ENCODE assay signal across 20 mouse cellular contexts in genomic region chr6:145067679-145068078, GRCm38 (mm10). TPM values are rescaled to one million over a fixed set of nuclear protein-coding genes. Genes with fewer than 3 reads are reported as not detected.
"Had no signal": no experiment of that assay in that cellular context is flagged by ENCODE, and none has a peak within 500 bp of the region (broad histone marks: within the 10 kb centered on the region; RNA-seq: fewer than 3 reads in every experiment).

No protein-coding gene starts in this region.

- H3K36me3 ChIP-seq: liver, embryonic 13.5 days; midbrain, embryonic 12.5 days; midbrain, embryonic 15.5 days; neural tube, embryonic 12.5 days; neural tube, embryonic 15.5 days; stomach, embryonic 15.5 days had no signal

- H3K9ac ChIP-seq: liver, embryonic 13.5 days; lung, embryonic 14.5 days; midbrain, embryonic 12.5 days; midbrain, embryonic 15.5 days; neural tube, embryonic 12.5 days; neural tube, embryonic 15.5 days; stomach, embryonic 15.5 days had no signal

- H3K27ac ChIP-seq: kidney, postnatal 0 days; left cerebral cortex, adult 2 months; liver, embryonic 13.5 days; macrophage; midbrain, embryonic 12.5 days; midbrain, embryonic 15.5 days; neural tube, embryonic 12.5 days; neural tube, embryonic 15.5 days; stomach, embryonic 15.5 days had no signal

- DNase-seq: kidney, adult 18-20 months; kidney, adult 9 months; kidney, postnatal 36 days; layer of hippocampus, postnatal 36 days; liver, embryonic 13.5 days; lung, embryonic 14.5 days; right cerebral cortex, adult 18-20 months; right cerebral cortex, postnatal 14 days; spleen, adult 18-20 months; thymus, postnatal 25 days had no signal

- H3K4me3 ChIP-seq: left cerebral cortex, adult 2 months; liver, embryonic 13.5 days; midbrain, embryonic 12.5 days; midbrain, embryonic 15.5 days; neural tube, embryonic 12.5 days; neural tube, embryonic 15.5 days; stomach, embryonic 15.5 days had no signal

- H3K9me3 ChIP-seq: liver, embryonic 13.5 days; midbrain, embryonic 12.5 days; midbrain, embryonic 15.5 days; neural tube, embryonic 12.5 days; neural tube, embryonic 15.5 days; stomach, embryonic 15.5 days had no signal

- H3K4me1 ChIP-seq: liver, embryonic 13.5 days; midbrain, embryonic 15.5 days; neural tube, embryonic 12.5 days; neural tube, embryonic 15.5 days; stomach, embryonic 15.5 days had no signal

- ATAC-seq: intestine, embryonic 16.5 days; lung, postnatal 0 days; midbrain, embryonic 15.5 days had no signal

- H3K27me3 ChIP-seq: liver, embryonic 13.5 days; midbrain, embryonic 12.5 days; midbrain, embryonic 15.5 days; neural tube, embryonic 12.5 days; neural tube, embryonic 15.5 days; stomach, embryonic 15.5 days had no signal

- H3K4me2 ChIP-seq: liver, embryonic 13.5 days; lung, embryonic 14.5 days; midbrain, embryonic 12.5 days; midbrain, embryonic 15.5 days; neural tube, embryonic 12.5 days; neural tube, embryonic 15.5 days; stomach, embryonic 15.5 days had no signal

RNA-seq across cellular contexts. Expression of gene Bcat1, which starts 8.3 kb away (rescaled TPM):
- polyA plus RNA-seq: macrophage had no signal
